Mouse (Mus musculus) splenic B cell, adult 2 months (primary cell): Measurements from ENCODE around the gene March5.
A peak's percentile ranks its signal among the peaks of the same experiment; 100 is the strongest.

Experiments used
- DNase-seq: peaks from one replicate; pipeline ENCODE4 v3.0.0-alpha.2; 2011; ENCODE audit warnings: low read depth, low spot score
- H3K27me3 ChIP-seq: 2 replicates; pipeline ENCODE4 v1.6.1; 2012; ENCODE audit warnings: mild to moderate bottlenecking, low read length, moderate library complexity, mixed read lengths; ENCODE audit not compliant: control insufficient read depth, poor library complexity, insufficient read depth, severe bottlenecking
- H3K36me3 ChIP-seq: 2 replicates; pipeline ENCODE4 v1.6.1; 2012; ENCODE audit warnings: mild to moderate bottlenecking, low read length, moderate library complexity, mixed read lengths; ENCODE audit not compliant: control insufficient read depth, poor library complexity, insufficient read depth, severe bottlenecking

March5 gene

DNA sequence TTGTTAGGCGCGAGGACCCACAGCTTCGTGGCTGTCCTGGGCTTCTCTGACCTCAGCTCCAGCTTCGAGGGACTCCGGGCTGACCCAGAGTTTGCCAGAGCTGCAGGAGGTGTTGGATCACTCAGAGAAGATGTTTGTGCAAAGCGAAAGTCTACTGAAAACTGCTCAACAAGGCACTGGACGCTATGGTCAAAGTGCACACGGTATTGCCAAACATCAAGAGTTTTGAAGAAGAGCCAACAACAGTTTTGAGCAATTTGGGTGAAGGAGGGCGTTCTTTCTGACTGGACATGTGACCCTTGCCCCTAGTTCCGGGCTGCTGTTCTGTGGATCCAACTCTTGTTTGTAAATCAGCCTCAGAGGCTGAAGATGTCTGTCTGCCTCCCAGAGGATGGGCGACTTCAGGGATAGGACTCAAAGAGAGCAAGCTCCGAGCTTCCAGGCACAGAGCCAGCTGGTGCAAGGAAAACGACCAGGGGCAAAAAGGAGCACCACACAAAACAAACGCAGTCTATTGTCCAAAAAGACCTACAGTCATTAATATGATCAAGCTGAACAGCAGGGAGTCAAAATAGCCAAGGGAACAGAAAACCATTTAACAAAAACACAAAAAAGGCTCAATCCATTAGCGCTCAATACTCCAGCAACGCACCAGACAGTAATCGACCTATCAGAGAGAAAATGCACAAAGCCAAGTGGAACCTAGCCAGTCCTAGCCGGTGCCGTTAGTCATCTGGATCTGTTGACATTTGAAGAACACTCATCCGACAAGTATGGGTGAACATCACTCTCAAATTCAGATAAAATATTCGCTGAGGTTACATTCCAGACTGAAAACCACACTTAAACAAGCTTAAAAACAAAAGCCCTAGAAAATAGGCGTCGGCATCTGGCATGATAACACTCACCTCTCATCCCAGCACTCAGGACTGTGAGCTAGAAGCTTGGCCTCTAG, 56.9 kb downstream of the March5 start:
- Histone ChIP-seq H3K27me3 (no peaks in the 10 kb centered on the region), H3K36me3 (no peaks in the 10 kb centered on the region)
- DNase-seq, result no peak

DNA sequence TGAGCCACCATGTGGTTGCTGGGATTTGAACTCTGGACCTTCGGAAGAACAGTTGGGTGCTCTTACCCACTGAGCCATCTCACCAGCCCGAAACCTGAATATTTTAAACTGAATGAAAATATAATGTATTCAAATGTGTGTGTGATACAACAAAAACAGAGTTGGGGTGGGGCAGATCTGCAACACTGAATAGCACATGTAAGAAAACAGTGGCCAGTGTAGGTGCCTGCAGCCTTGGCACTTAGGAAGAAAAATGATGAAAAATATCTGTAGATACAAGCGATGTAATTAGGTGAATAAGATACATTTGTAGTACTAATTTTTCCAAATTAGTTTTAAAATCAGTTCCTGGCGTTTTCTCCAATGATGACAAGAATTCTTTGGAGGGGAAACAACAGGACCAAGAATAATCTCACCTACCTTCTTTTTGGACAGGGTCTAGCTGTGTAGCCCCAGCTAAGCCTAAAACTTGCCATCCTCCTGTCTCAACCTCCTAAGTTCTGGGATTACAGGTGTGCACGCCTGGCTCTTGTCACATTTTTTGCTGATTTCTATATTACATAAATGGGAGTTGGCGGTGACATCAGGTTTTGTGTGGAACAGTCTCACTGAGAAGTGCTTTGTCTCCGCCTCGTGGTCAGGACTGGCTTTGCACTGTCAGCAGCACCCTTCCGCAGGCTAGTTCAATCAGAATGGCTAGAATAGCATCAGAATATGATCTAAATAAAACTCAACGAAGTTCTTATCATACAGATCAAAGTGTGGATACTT, 58.2 kb downstream of the March5 start:
- no peaks in the 10 kb centered on the region for H3K27me3 ChIP-seq
- peak; percentile 86 for DNase-seq
- no peaks in the 10 kb centered on the region for H3K36me3 ChIP-seq

DNA sequence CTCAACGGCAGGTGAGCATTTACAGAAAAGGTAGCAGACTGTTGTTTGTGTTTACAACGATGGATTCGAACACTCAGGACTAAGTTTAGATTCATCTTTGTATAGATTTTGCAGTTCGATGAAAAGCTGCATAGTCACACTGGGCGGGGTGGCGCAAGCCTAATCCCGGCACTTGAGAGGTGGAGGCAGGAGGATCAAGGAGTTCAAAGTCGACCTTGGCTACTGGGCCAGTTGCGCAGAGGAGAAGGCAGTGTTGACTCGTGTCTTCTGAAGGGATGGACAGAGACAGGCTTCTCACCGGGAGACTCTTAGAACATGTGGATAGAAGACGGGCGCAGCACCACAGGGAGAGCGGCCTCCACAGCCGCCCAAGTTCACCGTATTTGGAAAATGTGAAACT, 61.8 kb downstream of the March5 start:
- Histone ChIP-seq H3K36me3 (no peaks in the 10 kb centered on the region), H3K27me3 (no peaks in the 10 kb centered on the region)
- DNase-seq, result no peak
